Mouse (Mus musculus) heart, postnatal 0 days (tissue): ENCODE results near the gene Mettl7a1.
"Not testable (repeated sequence)": the region's sequence is repeated elsewhere in the genome, so short reads cannot be mapped to it uniquely, and the experiment has no call there.

Experiments used
- CTCF ChIP-seq: IDR thresholded peaks from 2 replicates; pipeline ENCODE4 v1.5.1; 2016; ENCODE audit warnings: antibody characterized with exemption, control low read depth, low read depth
- EP300 ChIP-seq: IDR thresholded peaks from 2 replicates; pipeline ENCODE4 v1.6.1; 2016; ENCODE audit warnings: antibody characterized with exemption, low read depth

DNA sequence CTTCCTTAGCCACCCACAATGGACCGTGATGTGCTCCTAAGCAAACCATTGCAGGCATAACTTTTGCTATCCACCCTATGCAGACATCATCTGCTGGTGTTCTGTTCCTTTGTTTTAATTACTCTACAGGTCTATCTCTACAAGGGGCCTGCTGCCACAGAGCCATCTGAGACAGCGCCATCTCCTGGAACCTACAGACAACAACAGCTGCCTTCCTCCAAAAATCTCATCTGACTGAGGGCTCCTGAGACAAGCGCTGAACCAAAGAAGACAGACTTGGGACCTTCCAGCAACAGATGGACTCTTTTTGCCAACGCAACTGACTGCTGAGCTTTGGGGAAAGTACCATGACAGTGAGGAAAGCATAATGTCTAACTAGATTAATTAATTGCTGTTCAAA, 24.1 kb downstream of the Mettl7a1 start:
- TF ChIP-seq CTCF, EP300: not testable (repeated sequence)
